Mouse (Mus musculus): ENCODE data around the gene Dusp7. TPM values are rescaled to one million over a fixed set of nuclear protein-coding genes. Genes with fewer than 3 reads are reported as not detected.

Gene Dusp7
- total and polyA plus RNA-seq, 3 experiments = 8.6 to 49.3 (median 27.3) TPM

DNA sequence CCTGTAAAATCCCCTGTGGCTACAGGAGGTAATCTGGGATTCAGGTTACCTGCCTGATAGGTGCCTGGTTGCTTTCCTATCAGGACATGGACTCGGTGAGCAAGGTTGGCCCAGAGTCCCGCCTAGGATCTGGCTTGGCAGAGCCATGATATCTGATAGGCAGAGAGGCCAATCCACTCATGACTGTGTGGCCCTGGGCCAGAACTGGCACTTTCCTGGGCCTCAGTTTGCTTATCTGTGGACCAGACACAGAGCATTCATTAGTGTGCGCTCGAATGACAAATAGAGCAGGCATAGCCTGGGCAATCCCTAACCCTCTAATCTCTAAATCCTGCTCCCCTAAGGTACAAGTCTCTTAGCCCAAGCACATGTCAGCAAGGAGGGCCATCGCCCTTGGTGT is 33.7 kb downstream of the Dusp7 start:
- Histone ChIP-seq H3K4me3 (ENCODE audit: low read depth, low read length) (no peak overlapping the region), H3K9me3 (replicated peaks) (no peaks in the 10 kb centered on the region), H3K4me1 (ENCODE audit: insufficient read depth, low read depth, low read length) (peaks cover 74% of the 10 kb centered on the region), H3K36me3 (replicated peaks) (no peaks in the 10 kb centered on the region), H3K27me3 (ENCODE audit: insufficient read depth, low read length) (peaks cover 29% of the 10 kb centered on the region)
- DNase-seq (ENCODE audit: low spot score) (no peak), ATAC-seq (ENCODE audit: extremely low read depth, insufficient number of reproducible peaks, low FRiP score, poor library complexity, severe bottlenecking) (no peak)
- TF ChIP-seq GATA1 (IDR thresholded peaks at IDR 0.05; ENCODE audit: borderline replicate concordance, low read length) (no peak), CTCF (IDR thresholded peaks at IDR 0.05; ENCODE audit: low read depth, low read length) (no peak), GATA2 (IDR thresholded peaks at IDR 0.05; ENCODE audit: borderline replicate concordance, low read depth, low read length) (no peak), POLR2AphosphoS5 (IDR thresholded peaks at IDR 0.05; ENCODE audit: insufficient replicate concordance, low read depth, low read length) (no peak), TAL1 (conservative IDR thresholded peaks at IDR 0.05; ENCODE audit: low read depth, low read length) (no peak)

DNA sequence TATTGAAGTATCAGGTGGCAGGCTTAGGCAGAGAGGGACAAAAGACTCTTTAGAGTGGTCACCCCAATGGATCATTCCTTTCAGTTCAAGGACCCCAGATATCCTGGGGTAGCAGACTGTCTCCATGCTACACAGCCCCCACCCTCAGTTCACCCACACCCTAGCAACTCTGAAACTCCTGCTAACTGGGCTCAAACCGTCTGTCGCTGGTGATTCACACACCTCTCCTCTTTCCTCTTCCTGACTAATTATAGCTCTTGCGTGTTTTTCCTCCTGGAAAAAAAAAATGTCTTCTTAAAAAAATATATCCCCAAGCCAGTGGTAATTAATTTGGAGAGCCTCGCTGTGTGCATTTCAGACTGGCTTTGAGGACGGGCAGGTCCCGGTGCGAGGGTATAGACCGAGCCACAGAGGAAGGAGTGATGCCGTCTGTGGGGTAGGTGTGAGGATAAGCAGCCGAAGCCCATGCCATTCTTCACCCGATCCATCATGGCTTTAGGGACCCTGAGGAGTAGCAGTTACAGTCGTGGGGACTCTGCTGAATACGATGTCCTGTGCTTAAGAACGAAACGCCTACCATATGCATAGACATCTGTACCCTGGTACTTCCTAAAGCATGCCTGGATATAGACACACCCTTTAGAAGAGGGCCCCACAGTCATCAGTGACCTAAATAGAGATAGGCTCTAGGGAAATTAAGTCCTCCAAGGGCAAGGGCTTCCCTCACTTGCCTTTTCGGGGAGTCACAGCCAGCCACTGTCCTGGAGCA is 34.4 kb downstream of the Dusp7 start:
- Histone ChIP-seq H3K9me3 (replicated peaks) (no peaks in the 10 kb centered on the region), H3K36me3 (replicated peaks) (no peaks in the 10 kb centered on the region), H3K4me3 (ENCODE audit: low read depth, low read length) (no peak overlapping the region), H3K27me3 (ENCODE audit: insufficient read depth, low read length) (peaks cover 30% of the 10 kb centered on the region), H3K4me1 (ENCODE audit: insufficient read depth, low read depth, low read length) (peaks cover 69% of the 10 kb centered on the region)
- no peak for DNase-seq (ENCODE audit: low spot score)
- no peak for ATAC-seq (ENCODE audit: extremely low read depth, insufficient number of reproducible peaks, low FRiP score, poor library complexity, severe bottlenecking)
- no peak for TF ChIP-seq GATA1 (IDR thresholded peaks at IDR 0.05; ENCODE audit: borderline replicate concordance, low read length)
- no peak for TF ChIP-seq TAL1 (conservative IDR thresholded peaks at IDR 0.05; ENCODE audit: low read depth, low read length)
- TF ChIP-seq POLR2AphosphoS5 (IDR thresholded peaks at IDR 0.05; ENCODE audit: insufficient replicate concordance, low read depth, low read length) = no peak
- TF ChIP-seq GATA2 (IDR thresholded peaks at IDR 0.05; ENCODE audit: borderline replicate concordance, low read depth, low read length) = no peak
- TF ChIP-seq CTCF (IDR thresholded peaks at IDR 0.05; ENCODE audit: low read depth, low read length) = no peak

DNA sequence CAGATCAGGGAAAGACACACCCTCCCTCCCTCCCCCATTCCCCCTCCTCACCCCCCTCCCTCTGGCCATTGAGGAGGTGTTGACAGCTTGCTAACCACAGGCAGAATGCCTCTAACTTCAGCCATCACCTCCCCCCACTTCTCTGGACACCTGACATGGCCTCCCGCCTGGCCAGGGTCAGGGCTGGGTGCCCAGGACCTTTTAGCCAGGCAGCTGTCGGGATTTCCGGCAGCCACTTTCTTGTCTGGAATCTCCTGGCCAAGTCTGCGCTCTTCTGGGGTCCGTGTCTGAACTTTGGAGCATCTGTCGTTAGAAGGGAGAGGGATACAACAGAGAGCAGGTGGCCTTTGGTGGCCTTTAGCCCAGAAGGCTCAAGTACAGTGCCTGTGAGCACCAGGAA is 36.8 kb downstream of the Dusp7 start:
- no peak for ATAC-seq (ENCODE audit: extremely low read depth, insufficient number of reproducible peaks, low FRiP score, poor library complexity, severe bottlenecking)
- peaks cover 40% of the 10 kb centered on the region for H3K27me3 ChIP-seq (ENCODE audit: insufficient read depth, low read length)
- DNase-seq (ENCODE audit: low spot score) = no peak
- H3K4me3 ChIP-seq (ENCODE audit: low read depth, low read length) = no peak overlapping the region
- TF ChIP-seq GATA1 (IDR thresholded peaks at IDR 0.05; ENCODE audit: borderline replicate concordance, low read length) = no peak
- no peak for TF ChIP-seq TAL1 (conservative IDR thresholded peaks at IDR 0.05; ENCODE audit: low read depth, low read length)
- TF ChIP-seq POLR2AphosphoS5 (IDR thresholded peaks at IDR 0.05; ENCODE audit: insufficient replicate concordance, low read depth, low read length) = no peak
- TF ChIP-seq CTCF (IDR thresholded peaks at IDR 0.05; ENCODE audit: low read depth, low read length) = no peak
- TF ChIP-seq GATA2 (IDR thresholded peaks at IDR 0.05; ENCODE audit: borderline replicate concordance, low read depth, low read length) = no peak
- no peaks in the 10 kb centered on the region for H3K36me3 ChIP-seq (replicated peaks)
- peaks cover 4% of the 10 kb centered on the region; the same call in 1 of the 2 replicates for H3K9me3 ChIP-seq (replicated peaks)
- H3K4me1 ChIP-seq (ENCODE audit: insufficient read depth, low read depth, low read length) = peaks cover 49% of the 10 kb centered on the region

DNA sequence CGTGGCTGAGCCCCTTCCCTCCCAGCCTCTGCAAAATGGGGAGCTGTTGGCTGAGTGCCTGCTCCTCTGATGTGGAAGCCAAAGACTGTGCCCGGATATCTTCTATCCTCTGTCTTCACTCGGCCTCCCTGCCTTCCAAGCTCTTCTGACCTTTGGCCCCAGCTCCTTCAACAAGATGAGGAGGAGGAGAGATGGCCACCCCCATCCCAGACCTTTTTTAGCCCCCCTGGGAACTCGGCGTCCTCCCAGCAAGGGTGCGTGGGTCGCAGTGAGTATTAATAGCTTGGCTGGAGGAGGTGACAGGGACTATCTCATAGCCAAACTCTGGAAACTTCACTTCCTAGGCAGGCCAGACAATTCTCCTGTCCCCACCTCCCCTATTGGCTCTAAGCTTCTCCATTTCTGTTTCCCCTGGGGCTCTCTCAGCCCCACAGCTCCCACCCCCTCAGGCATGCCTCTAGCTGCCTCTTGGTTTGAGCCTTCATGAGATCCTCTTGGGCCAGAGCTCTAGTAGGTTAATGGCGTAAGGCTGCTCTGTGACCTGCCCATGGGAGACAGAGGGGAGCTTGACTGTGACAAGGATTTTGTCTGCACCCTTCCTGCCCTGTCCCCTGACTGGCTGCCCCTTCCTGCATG is 38.1 kb downstream of the Dusp7 start:
- DNase-seq (ENCODE audit: low spot score) (no peak), ATAC-seq (ENCODE audit: extremely low read depth, insufficient number of reproducible peaks, low FRiP score, poor library complexity, severe bottlenecking) (no peak)
- no peak overlapping the region for H3K4me3 ChIP-seq (ENCODE audit: low read depth, low read length)
- TF ChIP-seq POLR2AphosphoS5 (IDR thresholded peaks at IDR 0.05; ENCODE audit: insufficient replicate concordance, low read depth, low read length) = no peak
- peak; percentile 14; the same call in 1 of the 2 replicates for TF ChIP-seq CTCF (IDR thresholded peaks at IDR 0.05; ENCODE audit: low read depth, low read length)
- no peak for TF ChIP-seq TAL1 (conservative IDR thresholded peaks at IDR 0.05; ENCODE audit: low read depth, low read length)
- TF ChIP-seq GATA2 (IDR thresholded peaks at IDR 0.05; ENCODE audit: borderline replicate concordance, low read depth, low read length) = no peak
- TF ChIP-seq GATA1 (IDR thresholded peaks at IDR 0.05; ENCODE audit: borderline replicate concordance, low read length) = no peak
- peaks cover 50% of the 10 kb centered on the region for H3K4me1 ChIP-seq (ENCODE audit: insufficient read depth, low read depth, low read length)
- H3K9me3 ChIP-seq (replicated peaks) = peaks cover 4% of the 10 kb centered on the region; the same call in 1 of the 2 replicates
- H3K36me3 ChIP-seq (replicated peaks) = no peaks in the 10 kb centered on the region
- H3K27me3 ChIP-seq (ENCODE audit: insufficient read depth, low read length) = peaks cover 42% of the 10 kb centered on the region

DNA sequence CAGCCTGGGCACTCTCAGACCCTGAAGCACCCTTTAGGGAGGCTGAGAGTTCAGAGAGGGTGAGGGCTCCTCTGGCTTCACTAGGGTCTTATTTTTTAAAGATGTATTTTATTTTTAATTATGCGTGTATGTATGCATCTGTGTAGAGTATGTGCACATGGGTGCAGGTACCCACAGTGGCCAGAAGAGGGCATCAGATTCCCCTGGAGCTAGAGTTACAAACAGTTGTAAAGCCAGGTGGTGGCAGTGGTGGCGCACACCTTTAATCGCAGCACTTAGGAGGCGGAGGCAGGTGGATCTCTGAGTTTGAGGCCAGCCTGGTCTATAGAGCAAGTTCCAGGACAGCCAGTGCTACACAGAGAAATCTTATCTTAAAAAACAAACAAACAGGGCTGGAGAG is 40.7 kb downstream of the Dusp7 start:
- DNase-seq (ENCODE audit: low spot score) = no peak
- TF ChIP-seq TAL1 (conservative IDR thresholded peaks at IDR 0.05; ENCODE audit: low read depth, low read length) = no peak
- no peak for TF ChIP-seq GATA2 (IDR thresholded peaks at IDR 0.05; ENCODE audit: borderline replicate concordance, low read depth, low read length)
- no peak for TF ChIP-seq GATA1 (IDR thresholded peaks at IDR 0.05; ENCODE audit: borderline replicate concordance, low read length)
- no peak for TF ChIP-seq POLR2AphosphoS5 (IDR thresholded peaks at IDR 0.05; ENCODE audit: insufficient replicate concordance, low read depth, low read length)
- ATAC-seq (ENCODE audit: extremely low read depth, insufficient number of reproducible peaks, low FRiP score, poor library complexity, severe bottlenecking) = no peak
- H3K27me3 ChIP-seq (ENCODE audit: insufficient read depth, low read length) = peaks cover 38% of the 10 kb centered on the region
- no peaks in the 10 kb centered on the region for H3K36me3 ChIP-seq (replicated peaks)
- peaks cover 4% of the 10 kb centered on the region; the same call in 1 of the 2 replicates for H3K9me3 ChIP-seq (replicated peaks)
- no peak overlapping the region for H3K4me3 ChIP-seq (ENCODE audit: low read depth, low read length)
- peaks cover 46% of the 10 kb centered on the region for H3K4me1 ChIP-seq (ENCODE audit: insufficient read depth, low read depth, low read length)

DNA sequence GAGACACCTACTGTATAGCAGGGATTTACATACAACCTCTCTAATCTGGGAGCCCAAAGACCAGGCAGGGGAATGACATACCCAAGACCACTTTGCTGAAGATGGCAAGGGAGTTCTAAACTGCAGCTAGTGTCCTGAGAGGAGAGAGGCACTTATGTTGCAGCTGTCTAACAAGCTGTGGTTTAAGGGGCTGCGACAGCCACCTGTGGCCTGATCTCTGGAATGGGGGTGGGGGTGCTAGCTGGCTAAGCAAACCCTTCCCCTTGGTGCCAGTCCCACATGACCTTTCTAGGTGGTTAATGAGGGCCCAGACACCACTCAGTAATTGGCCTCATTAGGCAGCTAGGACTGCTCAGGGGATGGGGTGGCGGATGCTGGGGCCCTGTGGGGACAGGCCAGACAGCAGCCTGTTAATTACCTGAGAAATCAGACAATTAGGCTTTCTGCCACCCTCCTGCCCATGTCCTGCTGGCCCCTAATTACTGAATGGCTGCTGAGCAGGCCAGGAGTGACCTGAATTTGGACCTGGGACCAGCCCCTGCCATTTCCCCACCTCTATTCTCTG is 41.7 kb downstream of the Dusp7 start:
- H3K4me1 ChIP-seq (ENCODE audit: insufficient read depth, low read depth, low read length) = peaks cover 43% of the 10 kb centered on the region
- H3K9me3 ChIP-seq (replicated peaks) = peaks cover 4% of the 10 kb centered on the region; the same call in 1 of the 2 replicates
- TF ChIP-seq POLR2AphosphoS5 (IDR thresholded peaks at IDR 0.05; ENCODE audit: insufficient replicate concordance, low read depth, low read length) = no peak
- no peak for TF ChIP-seq CTCF (IDR thresholded peaks at IDR 0.05; ENCODE audit: low read depth, low read length)
- no peak for TF ChIP-seq GATA2 (IDR thresholded peaks at IDR 0.05; ENCODE audit: borderline replicate concordance, low read depth, low read length)
- TF ChIP-seq TAL1 (conservative IDR thresholded peaks at IDR 0.05; ENCODE audit: low read depth, low read length) = no peak
- TF ChIP-seq GATA1 (IDR thresholded peaks at IDR 0.05; ENCODE audit: borderline replicate concordance, low read length) = no peak
- ATAC-seq (ENCODE audit: extremely low read depth, insufficient number of reproducible peaks, low FRiP score, poor library complexity, severe bottlenecking) (no peak), DNase-seq (ENCODE audit: low spot score) (no peak)
- no peaks in the 10 kb centered on the region for H3K36me3 ChIP-seq (replicated peaks)
- H3K27me3 ChIP-seq (ENCODE audit: insufficient read depth, low read length) = peaks cover 43% of the 10 kb centered on the region
- no peak overlapping the region for H3K4me3 ChIP-seq (ENCODE audit: low read depth, low read length)

Measured in G1E (cell line).